Mouse (Mus musculus): ENCODE data around the gene Inpp5a. TPM values are rescaled to one million over a fixed set of nuclear protein-coding genes. Genes with fewer than 3 reads are reported as not detected.

Gene Inpp5a
- total RNA-seq, 2 experiments from 2014 or later = 183 to 186 TPM

GRCm38 (mm10) chr7:139582595-139582994, 193.7 kb downstream of the Inpp5a start, which contains the start of gene Nkx6-2:
Gene Nkx6-2, minus strand, starts transcription at chr7:139582797.
- DNase-seq = peak; percentile 60

- no peak for DNase-seq
Measured at GRCm38 (mm10) chr7:139583094-139583737, 194.3 kb downstream of the Inpp5a start.

- DNase-seq = no peak
Measured at GRCm38 (mm10) chr7:139584221-139585175, 195.6 kb downstream of the Inpp5a start.

- no peak for DNase-seq
Measured at GRCm38 (mm10) chr7:139585183-139585821, 196.4 kb downstream of the Inpp5a start.

DNA sequence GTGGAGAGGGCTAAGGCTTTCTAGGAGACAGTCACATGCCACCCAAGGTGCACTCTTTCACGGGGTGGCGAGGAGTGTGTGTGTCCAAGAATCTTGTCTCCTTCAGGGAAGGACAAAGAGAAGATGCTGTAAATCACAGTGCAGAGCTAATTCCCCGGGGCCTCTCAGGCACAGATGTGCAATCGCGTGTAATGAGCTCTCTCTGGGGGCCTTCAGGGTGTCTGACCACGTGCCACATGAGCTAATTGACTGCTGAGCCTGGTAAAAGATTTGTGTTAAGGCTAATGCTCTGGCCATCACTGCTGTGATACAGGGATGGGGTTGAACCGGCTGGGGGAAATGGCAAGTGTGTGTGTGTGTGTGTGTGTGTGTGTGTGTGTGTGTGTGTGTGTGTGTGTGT, 199.0 kb downstream of the Inpp5a start:
- no peak for DNase-seq

- DNase-seq = peak; percentile 60
Measured at GRCm38 (mm10) chr7:139590302-139590701, 201.4 kb downstream of the Inpp5a start.

DNA sequence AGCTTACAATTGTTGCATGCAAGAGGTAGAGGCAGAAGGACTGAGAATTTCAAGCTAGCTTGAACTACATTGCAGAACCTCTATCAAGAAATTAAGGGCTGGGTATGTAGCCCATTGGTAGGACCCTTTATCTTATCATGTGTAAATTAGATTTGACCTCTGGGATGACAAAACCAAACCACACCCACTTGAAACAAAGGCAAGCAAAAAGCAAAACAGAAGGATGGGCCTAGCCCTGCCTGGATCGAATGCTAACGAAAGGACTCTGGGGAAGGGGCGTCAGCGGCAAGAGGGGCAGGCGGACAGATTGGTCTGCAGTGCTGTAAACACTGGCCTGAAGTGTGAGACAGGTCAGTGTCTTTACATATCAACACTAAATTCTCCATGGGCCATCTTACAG, 202.4 kb downstream of the Inpp5a start:
- no peak for DNase-seq

- no peak for DNase-seq
Measured at GRCm38 (mm10) chr7:139595311-139595710, 206.4 kb downstream of the Inpp5a start.

DNA sequence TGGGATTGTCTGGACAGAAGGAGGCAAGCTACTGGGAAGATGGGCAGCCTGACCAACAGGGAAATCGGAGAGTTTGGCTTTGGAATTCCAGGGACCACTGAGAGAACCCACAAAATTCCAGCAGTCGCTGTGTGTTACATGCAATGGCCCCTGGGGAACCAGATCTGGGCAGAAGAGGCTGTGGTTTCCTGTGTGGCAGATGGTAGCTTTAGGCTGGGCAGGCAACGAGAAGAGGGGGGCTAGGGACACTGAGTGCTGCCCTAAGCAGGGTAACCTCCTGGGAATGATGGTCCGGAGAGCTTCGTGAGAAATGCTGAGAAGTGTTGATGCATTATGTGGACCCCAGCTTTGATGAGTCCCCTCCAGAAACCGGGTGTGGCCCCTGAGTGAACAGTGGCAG, 207.0 kb downstream of the Inpp5a start:
- no peak for DNase-seq

GRCm38 (mm10) chr7:139610328-139610727, 221.4 kb downstream of the Inpp5a start:
- no peak for DNase-seq

- DNase-seq = peak; percentile 75
Measured at GRCm38 (mm10) chr7:139615767-139616766, 227.2 kb downstream of the Inpp5a start.

GRCm38 (mm10) chr7:139622568-139622967, 233.7 kb downstream of the Inpp5a start:
- DNase-seq = no peak

DNA sequence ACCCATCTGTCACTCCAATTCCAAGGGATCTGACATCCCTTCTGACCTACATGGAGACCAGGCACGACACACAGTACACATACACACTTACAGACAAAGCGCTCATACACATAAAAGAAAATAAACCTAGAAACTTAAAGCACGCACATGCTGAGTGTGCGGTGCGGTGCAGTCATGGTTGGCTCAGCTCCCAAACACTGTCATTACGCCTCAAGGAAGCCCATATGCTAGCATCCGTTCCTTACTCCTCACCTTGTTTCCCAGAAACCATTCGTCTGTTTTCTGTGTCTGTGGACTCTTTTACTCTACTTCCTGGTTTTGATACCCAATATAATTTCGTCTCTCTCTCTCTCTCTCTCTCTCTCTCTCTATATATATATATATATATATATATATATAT, 236.2 kb downstream of the Inpp5a start:
- DNase-seq = no peak

Other genes starting within 250 kb of the Inpp5a start
- 1 to 10 TPM; 3.4 to 5.0 TPM for gene Lrrc27, start 176.1 kb upstream of the Inpp5a start, total RNA-seq (2021)
- gene Stk32c, start 175.8 kb upstream of the Inpp5a start, total RNA-seq (2021) = 1 to 10 TPM; 3.3 to 3.4 TPM
- gene Pwwp2b, start 140.6 kb upstream of the Inpp5a start, total RNA-seq (2021) = 1 to 10 TPM; 7.9 to 9.3 TPM
- under 1 TPM in 1 of 2 experiments, not detected in 1; 0.14 TPM for gene Nkx6-2, start 193.7 kb downstream of the Inpp5a start, total RNA-seq (2021)

Data from heart, postnatal 4 days (tissue).